Mouse (Mus musculus) limb, embryonic 13.5 days (tissue): Measurements from ENCODE around the gene Ccn1. TPM values are rescaled to one million over a fixed set of nuclear protein-coding genes. Genes with fewer than 3 reads are reported as not detected.

Experiments
- ATAC-seq: fragments of 200-750 bp; cut with Nextera tagmentation; 2 replicates; pipeline ENCODE4 v1.8.0; 2017; ENCODE audit warnings: low read depth, moderate number of reproducible peaks, moderate TSS enrichment; ENCODE audit not compliant: low FRiP score
- H3K27ac ChIP-seq: fragments of 300-500 bp; sonication (generic); 2 replicates; pipeline ENCODE4 v1.5.1; 2015; ENCODE audit warnings: inconsistent platforms, mild to moderate bottlenecking, moderate library complexity
- H3K27me3 ChIP-seq: fragments of 300-500 bp; sonication (generic); 2 replicates; pipeline ENCODE4 v1.6.1; 2015; ENCODE audit warnings: mild to moderate bottlenecking, inconsistent platforms
- H3K36me3 ChIP-seq: fragments of 300-500 bp; sonication (generic); 2 replicates; pipeline ENCODE4 v1.6.1; 2015; ENCODE audit warnings: inconsistent platforms, mild to moderate bottlenecking, moderate library complexity
- H3K4me1 ChIP-seq: fragments of 300-500 bp; sonication (generic); 2 replicates; pipeline ENCODE4 v1.6.1; 2015; ENCODE audit warnings: inconsistent platforms
- H3K4me2 ChIP-seq: fragments of 300-500 bp; sonication (generic); replicated peaks from 2 replicates; pipeline ENCODE4 v1.6.1; 2015; ENCODE audit warnings: inconsistent platforms, mild to moderate bottlenecking, moderate library complexity
- H3K4me3 ChIP-seq: fragments of 300-500 bp; sonication (generic); 2 replicates; pipeline ENCODE4 v1.5.1; 2015; ENCODE audit warnings: moderate library complexity, mild to moderate bottlenecking, inconsistent platforms
- H3K9ac ChIP-seq: fragments of 300-500 bp; sonication (generic); 2 replicates; pipeline ENCODE4 v1.6.1; 2015; ENCODE audit warnings: mild to moderate bottlenecking, inconsistent platforms
- H3K9me3 ChIP-seq: fragments of 300-500 bp; sonication (generic); 2 replicates; pipeline ENCODE4 v1.6.1; 2016; ENCODE audit warnings: inconsistent platforms
- WGBS: fragments of 180-500 bp; shearing (Covaris S2); methylation state at CpG from one replicate; pipeline ENCODE4 v1.1.7; 2015; 5-methylcytosine and 5-hydroxymethylcytosine counted together
- polyA plus RNA-seq: library from polyadenylated mRNA; unstranded; fragments of >200 nt; fragmentation: Nextera tagmentation; extraction: Ambion mirVana; gene quantifications from 2 replicates; pipeline ENCODE4 v1.2.1, GENCODE M21; 2015

Gene Ccn1
- polyA plus RNA-seq, 1 experiment from 2014 or later = 104 TPM

- H3K4me1 ChIP-seq = peaks cover 14% of the 10 kb centered on the region
- no peaks in the 10 kb centered on the region for H3K36me3 ChIP-seq
- no peak for ATAC-seq
- no peak overlapping the region for H3K4me2 ChIP-seq
- no peak overlapping the region for H3K4me3 ChIP-seq
- H3K9ac ChIP-seq = no peak overlapping the region
- H3K9me3 ChIP-seq = no peaks in the 10 kb centered on the region
- WGBS = 82% methylated on average over 5 of the region's 5 CpGs
- no peak overlapping the region for H3K27ac ChIP-seq
- H3K27me3 ChIP-seq = no peaks in the 10 kb centered on the region
Measured at GRCm38 (mm10) chr3:145628643-145629042, 21.1 kb downstream of the Ccn1 start.

GRCm38 (mm10) chr3:145627830-145628229 is 22.0 kb downstream of the Ccn1 start:
- H3K4me3 ChIP-seq = no peak overlapping the region
- 76% methylated on average over 3 of the region's 3 CpGs for WGBS
- H3K27me3 ChIP-seq = no peaks in the 10 kb centered on the region
- H3K9me3 ChIP-seq = no peaks in the 10 kb centered on the region
- no peak overlapping the region for H3K9ac ChIP-seq
- no peak overlapping the region for H3K27ac ChIP-seq
- peaks cover 6% of the 10 kb centered on the region for H3K4me1 ChIP-seq
- no peak overlapping the region for H3K4me2 ChIP-seq
- H3K36me3 ChIP-seq = no peaks in the 10 kb centered on the region
- no peak for ATAC-seq

GRCm38 (mm10) chr3:145626063-145626462 is 23.7 kb downstream of the Ccn1 start:
- no peak overlapping the region for H3K27ac ChIP-seq
- 88% methylated on average over 1 of the region's 1 CpGs for WGBS
- no peaks in the 10 kb centered on the region for H3K36me3 ChIP-seq
- H3K9ac ChIP-seq = no peak overlapping the region
- no peaks in the 10 kb centered on the region for H3K27me3 ChIP-seq
- H3K4me3 ChIP-seq = no peak overlapping the region
- H3K9me3 ChIP-seq = no peaks in the 10 kb centered on the region
- no peaks in the 10 kb centered on the region for H3K4me1 ChIP-seq
- H3K4me2 ChIP-seq = no peak overlapping the region
- ATAC-seq = no peak

GRCm38 (mm10) chr3:145625546-145625945 is 24.2 kb downstream of the Ccn1 start:
- Histone ChIP-seq H3K9ac (no peak overlapping the region), H3K4me2 (no peak overlapping the region), H3K27ac (no peak overlapping the region), H3K27me3 (no peaks in the 10 kb centered on the region), H3K4me1 (no peaks in the 10 kb centered on the region), H3K36me3 (no peaks in the 10 kb centered on the region), H3K4me3 (no peak overlapping the region), H3K9me3 (no peaks in the 10 kb centered on the region)
- no peak for ATAC-seq
- WGBS = 84% methylated on average over 9 of the region's 9 CpGs

GRCm38 (mm10) chr3:145624786-145625185 is 25.0 kb downstream of the Ccn1 start:
- no peak for ATAC-seq
- no peak overlapping the region for H3K27ac ChIP-seq

GRCm38 (mm10) chr3:145623047-145623446 is 26.7 kb downstream of the Ccn1 start:
- Histone ChIP-seq H3K4me2 (no peak overlapping the region), H3K9me3 (no peaks in the 10 kb centered on the region; the same call in 1 of the 2 replicates), H3K36me3 (no peaks in the 10 kb centered on the region), H3K9ac (no peak overlapping the region), H3K27me3 (no peaks in the 10 kb centered on the region), H3K4me1 (0 out of 2 replicates have a peak, but pooled peaks cover 6% of the 10 kb centered on the region), H3K27ac (no peak overlapping the region), H3K4me3 (no peak overlapping the region)
- ATAC-seq = no peak
- WGBS = 84% methylated on average over 12 of the region's 12 CpGs

More at GRCm38 (mm10) chr3:145624786-145625185, 25.0 kb downstream of the Ccn1 start:
- WGBS = 86% methylated on average over 4 of the region's 4 CpGs
- Histone ChIP-seq H3K9me3 (no peaks in the 10 kb centered on the region), H3K27me3 (no peaks in the 10 kb centered on the region), H3K9ac (no peak overlapping the region), H3K36me3 (no peaks in the 10 kb centered on the region), H3K4me2 (no peak overlapping the region), H3K4me1 (no peaks in the 10 kb centered on the region), H3K4me3 (no peak overlapping the region)

GRCm38 (mm10) chr3:145621209-145621608 is 28.6 kb downstream of the Ccn1 start:
- 78% methylated on average over 4 of the region's 4 CpGs for WGBS

GRCm38 (mm10) chr3:145619621-145620365 is 30.0 kb downstream of the Ccn1 start:
- peaks cover 18% of the 10 kb centered on the region for H3K4me1 ChIP-seq
- H3K9ac ChIP-seq = no peak overlapping the region
- no peak overlapping the region for H3K27ac ChIP-seq
- 70% methylated on average over 17 of the region's 17 CpGs for WGBS
- no peak for ATAC-seq
- H3K9me3 ChIP-seq = no peaks in the 10 kb centered on the region; the same call in 1 of the 2 replicates
- H3K4me2 ChIP-seq = no peak overlapping the region
- H3K27me3 ChIP-seq = no peaks in the 10 kb centered on the region
- no peaks in the 10 kb centered on the region for H3K36me3 ChIP-seq
- no peak overlapping the region for H3K4me3 ChIP-seq

More at GRCm38 (mm10) chr3:145621209-145621608, 28.6 kb downstream of the Ccn1 start:
- Histone ChIP-seq H3K27me3 (no peaks in the 10 kb centered on the region), H3K27ac (no peak overlapping the region), H3K9me3 (no peaks in the 10 kb centered on the region; the same call in 1 of the 2 replicates), H3K4me2 (no peak overlapping the region), H3K9ac (no peak overlapping the region), H3K4me3 (no peak overlapping the region), H3K36me3 (no peaks in the 10 kb centered on the region), H3K4me1 (0 out of 2 replicates have a peak, but pooled peaks cover 6% of the 10 kb centered on the region)
- ATAC-seq = no peak

GRCm38 (mm10) chr3:145618299-145618698 is 31.5 kb downstream of the Ccn1 start:
- H3K9me3 ChIP-seq = no peaks in the 10 kb centered on the region; the same call in 1 of the 2 replicates
- no peak for ATAC-seq
- H3K27me3 ChIP-seq = no peaks in the 10 kb centered on the region
- H3K27ac ChIP-seq = no peak overlapping the region
- H3K4me3 ChIP-seq = no peak overlapping the region
- H3K4me1 ChIP-seq = peaks cover 33% of the 10 kb centered on the region
- no peak overlapping the region for H3K9ac ChIP-seq
- H3K36me3 ChIP-seq = no peaks in the 10 kb centered on the region
- H3K4me2 ChIP-seq = no peak overlapping the region
- 73% methylated on average over 9 of the region's 9 CpGs for WGBS

- H3K4me3 ChIP-seq = no peak overlapping the region
- 10% methylated on average over 17 of the region's 17 CpGs for WGBS
- 0 out of 2 replicates have a peak overlapping the region, but pooled peaks have one; percentile 31 for H3K9ac ChIP-seq
- peak overlapping the region; percentile 39 for H3K4me2 ChIP-seq
- H3K9me3 ChIP-seq = no peaks in the 10 kb centered on the region; the same call in 1 of the 2 replicates
- H3K27me3 ChIP-seq = no peaks in the 10 kb centered on the region
- peak overlapping the region; percentile 62 for H3K27ac ChIP-seq
- H3K4me1 ChIP-seq = peaks cover 35% of the 10 kb centered on the region
- ATAC-seq = peak; percentile 66
- H3K36me3 ChIP-seq = no peaks in the 10 kb centered on the region
Measured at GRCm38 (mm10) chr3:145614362-145615115, 35.2 kb downstream of the Ccn1 start.

- ATAC-seq = no peak
- H3K4me3 ChIP-seq = no peak overlapping the region
- no peaks in the 10 kb centered on the region for H3K36me3 ChIP-seq
- no peak overlapping the region for H3K9ac ChIP-seq
- 69% methylated on average over 4 of the region's 4 CpGs for WGBS
- H3K27me3 ChIP-seq = no peaks in the 10 kb centered on the region
- no peak overlapping the region for H3K4me2 ChIP-seq
- H3K9me3 ChIP-seq = no peaks in the 10 kb centered on the region
- H3K27ac ChIP-seq = no peak overlapping the region
- peaks cover 30% of the 10 kb centered on the region for H3K4me1 ChIP-seq
Measured at GRCm38 (mm10) chr3:145613234-145613633, 36.5 kb downstream of the Ccn1 start.

- no peak for ATAC-seq
- no peak overlapping the region for H3K4me2 ChIP-seq
- peaks cover 29% of the 10 kb centered on the region for H3K4me1 ChIP-seq
- H3K27ac ChIP-seq = no peak overlapping the region
- no peaks in the 10 kb centered on the region for H3K9me3 ChIP-seq
- H3K36me3 ChIP-seq = no peaks in the 10 kb centered on the region
- WGBS = 34% methylated on average over 4 of the region's 4 CpGs
- H3K4me3 ChIP-seq = no peak overlapping the region
- H3K9ac ChIP-seq = no peak overlapping the region
- no peaks in the 10 kb centered on the region for H3K27me3 ChIP-seq
Measured at GRCm38 (mm10) chr3:145612662-145613061, 37.1 kb downstream of the Ccn1 start.
